Mouse (Mus musculus): ENCODE measurements around the gene Ric1. TPM values are rescaled to one million over a fixed set of nuclear protein-coding genes. Genes with fewer than 3 reads are reported as not detected.

The Ric1 gene
- total and polyA plus RNA-seq, 3 experiments = 41.0 to 77.2 (median 54.2) TPM

DNA sequence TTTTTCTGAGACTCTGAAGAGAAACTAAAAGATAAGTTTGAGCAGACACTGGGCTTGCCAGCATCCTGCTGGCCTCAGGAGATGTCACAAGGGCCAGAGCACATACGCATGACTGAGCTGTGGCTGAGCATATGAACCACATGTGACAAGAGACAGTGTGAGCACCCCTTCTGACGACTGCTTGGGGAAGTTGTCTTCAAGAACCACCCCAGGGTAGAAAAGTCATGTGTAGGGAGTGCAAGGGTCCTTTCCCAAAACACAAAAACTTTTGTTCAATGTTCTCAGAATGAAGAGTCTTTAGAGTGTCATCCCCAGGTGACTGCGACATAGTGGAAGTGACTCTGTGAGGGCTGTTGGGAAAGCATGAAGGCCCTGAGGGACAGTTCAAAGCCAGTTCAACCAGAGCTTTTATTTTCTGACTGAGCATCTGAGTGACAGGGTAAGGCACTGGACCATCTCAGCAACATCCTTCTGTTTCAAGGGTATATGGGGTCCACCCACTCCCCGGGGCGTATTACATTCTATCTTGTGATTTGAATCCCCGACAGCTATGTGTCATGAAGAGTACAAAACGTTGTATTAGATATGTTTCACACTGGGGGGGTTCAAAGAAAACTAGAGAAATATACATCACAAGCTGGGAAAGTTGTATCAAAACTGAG, 35.4 kb upstream of the Ric1 start (continued):
- TF ChIP-seq ELF1 (IDR thresholded peaks at IDR 0.05; ENCODE audit: low read depth, low read length) (no peak), POLR2AphosphoS5 (IDR thresholded peaks at IDR 0.05; ENCODE audit: borderline replicate concordance, low read depth, low read length) (no peak), MAX (IDR thresholded peaks at IDR 0.05; ENCODE audit: low read length) (peak; percentile 56; the same call in 1 of the 2 replicates), KAT2A (conservative IDR thresholded peaks at IDR 0.05; ENCODE audit: low read depth, low read length) (no peak), ZC3H11A (IDR thresholded peaks at IDR 0.05; ENCODE audit: low read depth, low read length) (no peak)

GRCm38 (mm10) chr19:29487326-29488072, 34.6 kb upstream of the Ric1 start:
- peaks cover 6 to 31% of the 10 kb centered on the region in 2 experiments for H3K4me1 ChIP-seq (ENCODE audit: control insufficient read depth in 1 of 2, insufficient read depth in 2 of 2, low read length in 2 of 2)
- no peak overlapping the region for H3K27ac ChIP-seq (ENCODE audit: control insufficient read depth, low read depth, low read length)
- DNase-seq (ENCODE audit: low read depth, low spot score) = no peak
- peak; percentile 52; the same call in 1 of the 2 replicates for TF ChIP-seq USF1 (IDR thresholded peaks at IDR 0.05; ENCODE audit: low read depth, low read length)
- no peak for TF ChIP-seq KAT2A (conservative IDR thresholded peaks at IDR 0.05; ENCODE audit: low read depth, low read length)
- TF ChIP-seq GATA1 (IDR thresholded peaks at IDR 0.05; ENCODE audit: low read depth, low read length) = peak; percentile 53
- TF ChIP-seq ELF1 (IDR thresholded peaks at IDR 0.05; ENCODE audit: low read depth, low read length) = 0 out of 2 replicates have a peak, but pooled peaks have one; percentile 4
- no peak for TF ChIP-seq MYC (IDR thresholded peaks at IDR 0.05; ENCODE audit: low read depth, low read length)
- no peak for TF ChIP-seq MEF2A (IDR thresholded peaks at IDR 0.05; ENCODE audit: extremely low read depth, insufficient replicate concordance, low read depth, low read length, poor library complexity, severe bottlenecking)
- peak; percentile 79 for TF ChIP-seq MAX (IDR thresholded peaks at IDR 0.05; ENCODE audit: low read length)
- TF ChIP-seq SIN3A (IDR thresholded peaks at IDR 0.05; ENCODE audit: low read length) = peak; percentile 44
- no peak for TF ChIP-seq GABPA (IDR thresholded peaks at IDR 0.05; ENCODE audit: low read depth, low read length)
- TF ChIP-seq JUND (IDR thresholded peaks at IDR 0.05; ENCODE audit: low read depth, low read length) = peak; percentile 95
- peak; percentile 8 to 36; a peak in 1 of 4 replicates for TF ChIP-seq EP300 (IDR thresholded peaks at IDR 0.05; ENCODE audit: low read depth in 1 of 2, low read length in 2 of 2)
- no peak for TF ChIP-seq POLR2AphosphoS2 (IDR thresholded peaks at IDR 0.05; ENCODE audit: low read length)
- no peak for TF ChIP-seq POLR2A (IDR thresholded peaks at IDR 0.05; ENCODE audit: control insufficient read depth in 1 of 2, insufficient read depth in 1 of 2, low read depth in 1 of 2, low read length in 2 of 2, poor library complexity in 1 of 2)
- no peaks in the 10 kb centered on the region for H3K9me3 ChIP-seq (replicated peaks; ENCODE audit: insufficient read depth, low read length)
- no peaks in the 10 kb centered on the region for H3K27me3 ChIP-seq (ENCODE audit: control insufficient read depth in 1 of 2, insufficient read depth in 2 of 2, low read length in 2 of 2)
- peak overlapping the region; percentile 28 for H3K9ac ChIP-seq (ENCODE audit: control insufficient read depth, low read depth, low read length, poor library complexity, severe bottlenecking)
- peaks cover 0 to 21% of the 10 kb centered on the region in 2 experiments; a peak in 2 of 4 replicates for H3K36me3 ChIP-seq (ENCODE audit: control insufficient read depth in 1 of 2, insufficient read depth in 2 of 2, low read length in 2 of 2)
- no peak overlapping the region for H3K4me3 ChIP-seq (ENCODE audit: control insufficient read depth in 1 of 2, insufficient read depth in 1 of 2, low read depth in 2 of 2, low read length in 2 of 2)
- no peaks in the 10 kb centered on the region for H3K79me2 ChIP-seq (ENCODE audit: control insufficient read depth, insufficient read depth, low read length, poor library complexity)

DNA sequence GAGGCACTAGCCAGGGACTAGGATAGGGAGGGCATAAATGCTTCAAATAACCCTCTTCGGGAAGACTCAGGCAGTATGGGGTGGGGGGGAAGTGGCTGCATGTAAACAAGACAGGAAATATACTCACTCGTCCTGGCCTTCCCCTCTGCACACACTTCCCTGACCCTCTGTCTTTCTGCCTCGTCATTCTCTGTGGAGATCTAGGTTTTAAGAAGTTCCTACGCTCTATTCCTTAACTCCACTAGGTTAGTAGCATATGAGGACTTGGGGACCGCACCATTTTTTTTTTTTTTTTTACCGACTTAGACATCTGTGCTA, 34.0 kb upstream of the Ric1 start:
- H3K27ac ChIP-seq (ENCODE audit: control insufficient read depth, low read depth, low read length) = no peak overlapping the region
- no peak overlapping the region for H3K4me3 ChIP-seq (ENCODE audit: control insufficient read depth in 1 of 2, insufficient read depth in 1 of 2, low read depth in 2 of 2, low read length in 2 of 2)
- DNase-seq (ENCODE audit: low read depth, low spot score) = peak; percentile 57
- no peaks in the 10 kb centered on the region for H3K79me2 ChIP-seq (ENCODE audit: control insufficient read depth, insufficient read depth, low read length, poor library complexity)
- no peaks in the 10 kb centered on the region for H3K9me3 ChIP-seq (replicated peaks; ENCODE audit: insufficient read depth, low read length)
- H3K9ac ChIP-seq (ENCODE audit: control insufficient read depth, low read depth, low read length, poor library complexity, severe bottlenecking) = peak overlapping the region; percentile 28
- H3K27me3 ChIP-seq (ENCODE audit: control insufficient read depth in 1 of 2, insufficient read depth in 2 of 2, low read length in 2 of 2) = no peaks in the 10 kb centered on the region
- H3K36me3 ChIP-seq (ENCODE audit: control insufficient read depth in 1 of 2, insufficient read depth in 2 of 2, low read length in 2 of 2) = peaks cover 0 to 17% of the 10 kb centered on the region in 2 experiments; a peak in 2 of 4 replicates
- H3K4me1 ChIP-seq (ENCODE audit: control insufficient read depth in 1 of 2, insufficient read depth in 2 of 2, low read length in 2 of 2) = peaks cover 3 to 27% of the 10 kb centered on the region in 2 experiments; a peak in 3 of 4 replicates
- TF ChIP-seq ZMIZ1 (IDR thresholded peaks at IDR 0.05; ENCODE audit: low read depth, low read length) = no peak
- TF ChIP-seq TBP (IDR thresholded peaks at IDR 0.05; ENCODE audit: low read depth, low read length) = no peak
- TF ChIP-seq MYC (IDR thresholded peaks at IDR 0.05; ENCODE audit: low read depth, low read length) = no peak
- peak; percentile 58; the same call in 1 of the 2 replicates for TF ChIP-seq ZNF384 (IDR thresholded peaks at IDR 0.05; ENCODE audit: low read depth, low read length)

All from MEL (cell line).